Mouse (Mus musculus): ENCODE measurements around the gene Hmg20b. TPM values are rescaled to one million over a fixed set of nuclear protein-coding genes. Genes with fewer than 3 reads are reported as not detected.

Hmg20b gene
- polyA plus RNA-seq, 1 experiment from 2014 or later, result 72.2 TPM

DNA sequence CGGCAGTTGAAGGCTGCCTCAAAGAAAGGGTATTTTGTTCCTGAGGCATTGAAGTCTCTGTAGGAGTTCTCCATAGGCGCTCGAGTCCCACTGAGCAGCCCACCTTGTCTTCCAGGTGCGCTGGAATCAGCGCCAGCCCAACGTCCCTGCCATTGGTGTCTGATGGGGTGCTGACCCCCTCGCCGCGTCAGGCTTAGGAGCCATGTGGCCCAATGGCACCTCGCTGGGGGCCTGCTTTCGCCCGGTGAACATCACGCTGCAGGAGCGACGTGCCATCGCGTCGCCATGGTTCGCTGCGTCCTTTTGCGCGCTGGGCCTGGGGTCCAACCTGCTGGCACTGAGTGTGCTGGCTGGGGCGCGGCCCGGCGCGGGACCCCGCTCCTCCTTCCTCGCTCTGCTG lies 18.0 kb downstream of the Hmg20b start:
- H3K27me3 ChIP-seq (ENCODE audit: control insufficient read depth, insufficient read depth, low read length), result no peaks in the 10 kb centered on the region
- peak overlapping the region; percentile 38; the same call in 1 of the 2 replicates for H3K9ac ChIP-seq (ENCODE audit: low read length)
- no peak for ATAC-seq (ENCODE audit: low FRiP score, low TSS enrichment)
- no peaks in the 10 kb centered on the region for H3K36me3 ChIP-seq (ENCODE audit: control insufficient read depth, insufficient read depth, low read length)
- H3K4me1 ChIP-seq (replicated peaks; ENCODE audit: control insufficient read depth, insufficient read depth), result peaks cover 16% of the 10 kb centered on the region
- H3K27ac ChIP-seq (replicated peaks), result no peak overlapping the region
- DNase-seq (ENCODE audit: low spot score), result no peak
- H3K4me2 ChIP-seq (replicated peaks; ENCODE audit: low read depth), result no peak overlapping the region
- 48% methylated on average over 29 of the region's 29 CpGs for WGBS
- no peaks in the 10 kb centered on the region for H3K9me3 ChIP-seq (ENCODE audit: control insufficient read depth, low read length)
- peak overlapping the region; percentile 10; the same call in 1 of the 2 replicates for H3K4me3 ChIP-seq (ENCODE audit: low read depth, low read length)
- no peak for TF ChIP-seq CTCF (IDR thresholded peaks at IDR 0.05; ENCODE audit: low read depth)
- TF ChIP-seq EP300 (optimal IDR thresholded peaks at IDR 0.05), result no peak

DNA sequence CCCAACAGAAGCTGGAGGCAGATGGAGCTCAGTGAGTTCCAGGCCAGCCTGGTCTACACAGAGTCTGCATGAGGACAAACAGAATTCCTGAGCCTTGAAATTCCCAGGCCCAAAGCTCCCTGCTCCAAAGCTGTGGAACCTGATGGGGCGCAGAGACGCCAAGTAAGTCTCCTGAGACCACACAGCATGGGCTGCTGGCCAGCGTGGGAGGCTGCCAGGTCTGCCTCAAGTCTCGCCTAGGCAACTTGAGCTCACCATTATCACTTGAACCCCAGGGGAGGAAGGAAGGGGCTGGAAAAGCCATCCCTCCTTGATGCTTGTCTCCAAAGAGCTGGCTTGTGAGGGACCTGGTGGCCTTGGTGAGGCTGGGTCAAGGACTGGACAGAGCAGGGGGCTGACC lies 20.3 kb downstream of the Hmg20b start:
- Histone ChIP-seq H3K9ac (ENCODE audit: low read length) (peak overlapping the region; percentile 43; the same call in 1 of the 2 replicates), H3K36me3 (ENCODE audit: control insufficient read depth, insufficient read depth, low read length) (peaks cover 21% of the 10 kb centered on the region), H3K4me2 (replicated peaks; ENCODE audit: low read depth) (peak overlapping the region; percentile 42), H3K27ac (replicated peaks) (peak overlapping the region; percentile 92), H3K9me3 (ENCODE audit: control insufficient read depth, low read length) (no peaks in the 10 kb centered on the region), H3K27me3 (ENCODE audit: control insufficient read depth, insufficient read depth, low read length) (no peaks in the 10 kb centered on the region), H3K4me3 (ENCODE audit: low read depth, low read length) (peak overlapping the region; percentile 6; the same call in 1 of the 2 replicates), H3K4me1 (replicated peaks; ENCODE audit: control insufficient read depth, insufficient read depth) (peaks cover 11% of the 10 kb centered on the region)
- DNase-seq (ENCODE audit: low spot score), result no peak
- WGBS, result 44% methylated on average over 4 of the region's 4 CpGs
- no peak for ATAC-seq (ENCODE audit: low FRiP score, low TSS enrichment)
- TF ChIP-seq CTCF (IDR thresholded peaks at IDR 0.05; ENCODE audit: low read depth) (no peak), EP300 (optimal IDR thresholded peaks at IDR 0.05) (no peak)

DNA sequence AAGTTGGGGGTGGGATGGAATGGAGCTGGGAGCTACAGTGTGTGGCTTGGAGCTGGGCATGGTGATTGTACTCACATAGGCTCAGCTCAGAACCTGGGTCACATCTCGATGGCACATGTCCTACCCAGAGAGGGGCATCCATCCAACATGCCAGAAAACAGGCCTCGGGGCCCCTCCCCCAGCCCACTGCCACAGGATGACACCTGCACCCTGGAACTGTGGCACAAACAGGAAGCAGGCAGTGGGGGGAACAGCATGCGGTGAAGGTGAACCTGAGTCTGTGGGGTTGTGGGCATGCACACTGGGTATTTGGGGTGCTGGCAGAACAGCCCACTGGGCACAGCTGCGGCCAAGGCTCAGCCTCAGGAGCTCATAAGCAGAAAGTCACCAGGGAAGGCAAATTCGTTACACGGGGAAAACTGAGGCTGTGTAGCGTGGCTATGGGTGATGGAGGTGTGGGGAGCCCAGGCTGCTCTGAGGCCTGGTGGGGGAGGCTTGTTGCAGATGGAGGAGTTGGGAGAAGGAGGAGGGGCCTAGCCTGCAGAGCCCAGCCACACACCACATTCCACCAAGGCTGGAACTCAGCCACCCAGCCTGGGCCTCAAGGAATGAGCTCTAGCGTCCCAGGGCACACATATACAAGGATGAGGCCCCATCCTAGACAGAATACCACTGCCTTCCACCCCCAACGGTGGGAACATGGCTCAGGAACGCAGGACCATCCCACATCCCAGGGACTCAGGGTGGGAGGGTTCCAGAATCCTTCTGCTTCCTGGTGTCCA lies 20.9 kb downstream of the Hmg20b start:
- TF ChIP-seq EP300 (optimal IDR thresholded peaks at IDR 0.05) (no peak), CTCF (IDR thresholded peaks at IDR 0.05; ENCODE audit: low read depth) (no peak)
- DNase-seq (ENCODE audit: low spot score) (no peak), ATAC-seq (ENCODE audit: low FRiP score, low TSS enrichment) (peak; percentile 75; the same call in 1 of the 2 replicates)
- Histone ChIP-seq H3K9me3 (ENCODE audit: control insufficient read depth, low read length) (no peaks in the 10 kb centered on the region), H3K4me1 (replicated peaks; ENCODE audit: control insufficient read depth, insufficient read depth) (peaks cover 11% of the 10 kb centered on the region), H3K9ac (ENCODE audit: low read length) (peak overlapping the region; percentile 43), H3K4me3 (ENCODE audit: low read depth, low read length) (peak overlapping the region; percentile 25), H3K27me3 (ENCODE audit: control insufficient read depth, insufficient read depth, low read length) (no peaks in the 10 kb centered on the region), H3K27ac (replicated peaks) (peak overlapping the region; percentile 92), H3K4me2 (replicated peaks; ENCODE audit: low read depth) (peak overlapping the region; percentile 57), H3K36me3 (ENCODE audit: control insufficient read depth, insufficient read depth, low read length) (peaks cover 27% of the 10 kb centered on the region)
- 39% methylated on average over 10 of the region's 10 CpGs for WGBS

DNA sequence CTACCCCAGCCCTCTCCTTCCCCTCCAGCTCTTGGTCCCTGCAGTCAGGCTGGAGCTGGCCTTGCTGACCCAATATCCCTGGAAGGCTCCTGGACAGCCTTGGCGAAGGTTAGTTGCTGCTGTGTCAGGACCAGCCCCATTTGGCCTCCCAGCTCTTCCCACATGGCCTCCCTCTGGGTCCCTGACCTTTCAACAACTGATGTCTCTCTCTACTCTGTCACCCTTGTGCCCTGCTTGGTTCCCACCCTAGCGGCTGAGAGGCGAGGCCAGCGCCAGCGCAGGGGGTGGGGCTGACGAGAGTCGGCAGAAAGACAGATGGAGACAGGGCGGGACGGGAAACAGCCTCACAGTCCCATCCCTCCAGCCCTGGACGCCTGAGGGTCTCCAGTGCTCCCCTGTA lies 21.9 kb downstream of the Hmg20b start, which contains the start of gene Tbxa2r:
TSS of gene Tbxa2r (plus strand) at position 346 of the 400 bp plus-strand sequence.
- DNase-seq (ENCODE audit: low spot score), result no peak
- TF ChIP-seq EP300 (optimal IDR thresholded peaks at IDR 0.05) (no peak), CTCF (IDR thresholded peaks at IDR 0.05; ENCODE audit: low read depth) (peak; percentile 44)
- H3K27ac ChIP-seq (replicated peaks), result peak within 1 kb of the TSS; percentile 92
- peaks cover 37% of the 10 kb centered on the region for H3K36me3 ChIP-seq (ENCODE audit: control insufficient read depth, insufficient read depth, low read length)
- H3K27me3 ChIP-seq (ENCODE audit: control insufficient read depth, insufficient read depth, low read length), result no peaks in the 10 kb centered on the region
- no peaks in the 10 kb centered on the region for H3K9me3 ChIP-seq (ENCODE audit: control insufficient read depth, low read length)
- peak within 1 kb of the TSS; percentile 57 for H3K4me2 ChIP-seq (replicated peaks; ENCODE audit: low read depth)
- H3K4me3 ChIP-seq (ENCODE audit: low read depth, low read length), result peak within 1 kb of the TSS; percentile 25
- peak within 1 kb of the TSS; percentile 43 for H3K9ac ChIP-seq (ENCODE audit: low read length)
- ATAC-seq (ENCODE audit: low FRiP score, low TSS enrichment), result peak; percentile 30; the same call in 1 of the 2 replicates
- WGBS, result 8% methylated on average over 10 of the region's 10 CpGs
- peaks cover 11% of the 10 kb centered on the region for H3K4me1 ChIP-seq (replicated peaks; ENCODE audit: control insufficient read depth, insufficient read depth)

DNA sequence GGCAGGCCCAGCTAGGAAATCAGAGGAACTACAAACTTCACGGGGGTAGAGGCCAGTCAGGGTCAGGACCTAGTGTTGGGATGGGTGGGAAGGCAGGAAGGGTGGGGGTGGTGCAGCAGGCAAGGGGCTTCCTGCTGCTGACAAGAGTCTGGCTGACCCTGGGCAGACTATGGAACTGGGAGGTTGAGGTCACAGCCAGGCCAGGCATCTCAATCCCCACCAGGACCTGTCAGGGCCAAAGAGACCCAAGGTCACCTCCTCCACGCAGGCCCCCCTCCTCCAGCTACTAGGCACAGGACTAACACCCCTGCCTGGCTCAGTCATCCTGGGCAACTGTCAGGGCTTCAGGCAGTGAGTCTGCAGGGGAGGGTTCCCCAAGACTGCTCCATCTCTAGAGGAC lies 22.3 kb downstream of the Hmg20b start:
- Histone ChIP-seq H3K4me3 (ENCODE audit: low read depth, low read length) (no peak overlapping the region), H3K27me3 (ENCODE audit: control insufficient read depth, insufficient read depth, low read length) (no peaks in the 10 kb centered on the region), H3K9ac (ENCODE audit: low read length) (peak overlapping the region; percentile 43), H3K36me3 (ENCODE audit: control insufficient read depth, insufficient read depth, low read length) (peaks cover 38% of the 10 kb centered on the region), H3K9me3 (ENCODE audit: control insufficient read depth, low read length) (no peaks in the 10 kb centered on the region), H3K4me2 (replicated peaks; ENCODE audit: low read depth) (peak overlapping the region; percentile 57), H3K27ac (replicated peaks) (peak overlapping the region; percentile 92), H3K4me1 (replicated peaks; ENCODE audit: control insufficient read depth, insufficient read depth) (peaks cover 11% of the 10 kb centered on the region)
- DNase-seq (ENCODE audit: low spot score), result no peak
- no peak for ATAC-seq (ENCODE audit: low FRiP score, low TSS enrichment)
- no peak for TF ChIP-seq CTCF (IDR thresholded peaks at IDR 0.05; ENCODE audit: low read depth)
- TF ChIP-seq EP300 (optimal IDR thresholded peaks at IDR 0.05), result no peak
- WGBS, result 35% methylated on average over 2 of the region's 2 CpGs

DNA sequence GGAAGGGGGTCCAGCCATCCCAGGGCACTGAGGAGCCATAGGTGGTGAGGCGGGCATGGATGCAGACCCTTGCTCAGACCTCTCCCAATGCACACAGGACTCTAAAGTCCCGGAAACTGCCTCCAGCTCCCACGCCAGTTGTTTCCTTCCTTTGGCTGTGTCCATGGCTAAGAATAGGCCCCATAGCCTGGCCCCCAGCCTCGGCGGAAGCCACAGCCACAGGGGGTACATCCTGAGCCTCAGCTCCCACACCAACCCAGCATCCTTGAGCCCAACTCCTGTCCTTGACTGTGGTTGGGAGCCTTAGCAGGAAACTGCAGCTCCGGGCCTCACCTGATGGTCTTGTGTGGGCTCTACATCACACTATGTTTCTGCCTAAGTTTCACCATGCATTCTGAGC lies 23.4 kb downstream of the Hmg20b start:
- Histone ChIP-seq H3K4me3 (ENCODE audit: low read depth, low read length) (no peak overlapping the region), H3K36me3 (ENCODE audit: control insufficient read depth, insufficient read depth, low read length) (peaks cover 44% of the 10 kb centered on the region), H3K4me2 (replicated peaks; ENCODE audit: low read depth) (no peak overlapping the region), H3K9me3 (ENCODE audit: control insufficient read depth, low read length) (no peaks in the 10 kb centered on the region), H3K4me1 (replicated peaks; ENCODE audit: control insufficient read depth, insufficient read depth) (peaks cover 11% of the 10 kb centered on the region), H3K9ac (ENCODE audit: low read length) (no peak overlapping the region), H3K27ac (replicated peaks) (peak overlapping the region; percentile 35; the same call in 1 of the 2 replicates), H3K27me3 (ENCODE audit: control insufficient read depth, insufficient read depth, low read length) (no peaks in the 10 kb centered on the region)
- 78% methylated on average over 6 of the region's 6 CpGs for WGBS
- TF ChIP-seq CTCF (IDR thresholded peaks at IDR 0.05; ENCODE audit: low read depth) (no peak), EP300 (optimal IDR thresholded peaks at IDR 0.05) (no peak)
- no peak for ATAC-seq (ENCODE audit: low FRiP score, low TSS enrichment)
- no peak for DNase-seq (ENCODE audit: low spot score)
